Mouse (Mus musculus) cerebellum, adult 8-10 months (tissue): ENCODE measurements at regions not wholly inside any gene's neighbourhood (a gene's known extent, or its start where the extent isn't known, plus 50 kb on each side); places are given as distances from the start of the nearest gene placed in this dataset.

Experiments
- DNase-seq: peaks from one replicate; pipeline ENCODE4 v3.0.0; 2022

DNA sequence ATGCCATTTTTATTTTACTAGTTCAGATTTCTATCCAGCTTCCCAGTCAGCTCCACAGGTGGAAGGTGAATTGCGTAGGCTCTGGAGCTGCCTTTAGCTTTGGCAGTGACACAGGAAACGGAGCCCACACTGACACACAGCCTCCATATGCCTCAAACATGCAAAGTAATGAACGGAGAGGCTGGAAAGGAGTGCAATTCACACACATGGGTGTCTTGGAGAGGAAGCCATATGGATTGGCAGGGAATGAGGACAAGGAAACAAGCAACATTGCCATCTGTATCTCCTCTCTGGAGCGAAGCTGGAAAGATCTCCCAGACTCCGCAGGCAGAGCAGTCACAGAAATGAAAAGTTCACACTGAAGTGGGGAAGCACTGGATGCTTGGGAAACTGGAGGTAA lies 201.6 kb upstream of the 4930452B06Rik start:
- DNase-seq, result no peak

DNA sequence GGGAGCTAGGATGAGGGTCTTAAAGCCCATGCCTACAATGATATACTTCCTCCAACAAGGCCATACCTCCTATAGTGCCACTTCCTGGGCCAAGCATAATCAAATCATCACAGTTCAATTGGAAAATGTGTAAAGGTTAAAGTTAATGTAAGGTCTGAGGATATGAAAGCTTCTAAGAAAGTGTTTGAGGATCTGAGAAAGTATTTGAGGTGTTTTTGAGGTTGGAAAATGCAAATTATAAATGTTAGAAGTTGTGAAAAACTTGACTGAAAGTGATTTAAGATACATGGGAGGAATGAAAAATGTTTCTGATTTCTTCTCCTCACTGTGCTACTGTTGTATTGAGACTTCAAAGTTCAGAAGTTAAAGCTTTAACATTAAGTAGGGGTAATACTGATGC lies 185.5 kb upstream of the 4930452B06Rik start:
- DNase-seq, result no peak

DNA sequence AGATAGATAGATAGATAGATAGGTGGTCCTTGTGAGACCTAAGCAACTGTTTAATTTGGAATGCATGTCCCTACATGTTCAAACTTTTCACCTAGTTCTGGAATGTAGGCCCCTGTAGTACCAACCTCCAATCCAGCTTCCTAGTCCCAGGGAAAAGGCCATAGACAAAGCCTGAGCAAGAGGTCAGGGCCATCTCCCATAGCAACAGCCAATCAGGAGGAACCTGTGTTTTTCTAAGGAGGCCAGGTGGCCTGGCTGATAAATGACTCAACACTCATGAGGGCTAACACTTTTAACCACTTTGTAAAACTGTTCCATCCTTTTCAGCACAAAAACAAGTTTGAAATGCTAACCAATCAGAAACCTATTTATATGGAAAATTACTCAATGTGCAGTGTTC lies 184.2 kb upstream of the 4930452B06Rik start:
- DNase-seq, result no peak

DNA sequence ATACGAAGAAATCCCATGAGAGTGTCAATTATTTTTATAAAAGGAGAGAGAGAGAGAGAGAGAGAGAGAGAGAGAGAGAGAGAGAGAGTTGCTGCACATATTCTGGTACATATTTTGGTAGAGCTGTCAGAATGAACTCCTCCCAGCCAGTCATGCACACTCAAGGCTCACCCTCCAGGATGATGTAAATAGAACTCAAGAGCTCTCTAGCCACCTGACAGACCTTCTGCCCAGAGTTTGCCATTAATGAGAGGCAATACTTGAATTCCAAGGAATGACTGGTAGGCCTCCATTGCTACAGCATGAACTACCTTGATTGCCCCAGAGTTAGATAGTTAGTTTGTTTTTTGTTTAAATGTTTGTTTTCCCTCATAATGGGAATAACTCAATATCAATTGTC lies 167.5 kb upstream of the 4930452B06Rik start:
- no peak for DNase-seq

DNA sequence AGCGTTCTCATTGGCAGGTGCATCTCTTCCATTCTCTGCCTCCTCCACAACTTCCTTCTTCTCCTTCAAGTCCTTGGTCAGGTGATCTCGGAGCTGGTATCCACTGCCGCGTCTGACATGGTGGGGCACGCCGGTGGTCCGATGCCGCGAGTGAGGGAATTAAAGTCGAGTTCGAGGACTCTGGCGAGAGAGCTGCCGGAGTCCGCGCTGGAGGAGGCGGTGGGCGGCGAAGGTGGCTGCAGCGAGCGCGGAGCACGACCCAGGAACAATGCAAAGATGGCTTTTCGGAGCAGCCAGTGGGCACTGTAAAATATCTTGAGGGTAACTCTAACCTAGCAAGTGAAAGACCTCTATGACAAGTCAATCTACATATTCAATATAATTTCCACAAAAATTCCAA lies 134.2 kb upstream of the 4930452B06Rik start:
- peak; percentile 10 for DNase-seq

DNA sequence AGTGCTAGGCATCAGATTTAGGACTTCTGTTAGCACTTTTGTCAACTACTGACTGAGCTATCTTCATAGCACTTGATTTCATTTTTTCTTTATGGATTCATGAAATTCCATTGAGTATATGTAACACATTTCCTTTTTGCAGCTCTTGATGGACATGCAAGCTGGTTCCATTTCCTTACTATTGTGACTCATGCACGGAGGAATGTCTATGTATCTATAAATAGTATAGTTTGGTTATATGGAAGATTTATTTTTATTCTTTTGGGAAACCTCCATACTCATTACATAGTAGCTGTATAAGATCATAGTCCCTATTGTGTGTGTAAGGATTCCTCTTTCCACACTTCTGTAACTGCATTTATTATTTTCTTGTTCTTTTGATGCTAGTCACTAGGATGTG lies 123.3 kb upstream of the 4930452B06Rik start:
- no peak for DNase-seq

DNA sequence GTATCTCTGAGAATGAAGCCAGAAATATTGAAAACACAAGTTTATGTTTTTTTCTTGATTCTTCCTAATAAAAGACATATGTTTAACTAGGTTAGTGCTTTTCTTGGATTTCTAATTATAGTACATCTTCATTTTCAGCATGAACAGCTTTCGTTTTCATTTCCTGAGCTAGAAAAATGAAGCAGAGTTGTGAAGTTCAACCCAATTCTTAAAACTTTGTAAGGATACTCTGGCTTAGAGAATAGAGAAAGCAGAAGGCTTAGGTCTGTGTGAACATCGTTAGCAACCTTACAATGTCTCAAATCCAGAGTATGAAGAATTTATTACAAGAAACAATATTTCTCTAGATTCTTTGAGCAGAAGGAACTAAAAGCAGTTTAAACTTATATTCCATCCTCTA lies 94.5 kb upstream of the 4930452B06Rik start:
- no peak for DNase-seq

DNA sequence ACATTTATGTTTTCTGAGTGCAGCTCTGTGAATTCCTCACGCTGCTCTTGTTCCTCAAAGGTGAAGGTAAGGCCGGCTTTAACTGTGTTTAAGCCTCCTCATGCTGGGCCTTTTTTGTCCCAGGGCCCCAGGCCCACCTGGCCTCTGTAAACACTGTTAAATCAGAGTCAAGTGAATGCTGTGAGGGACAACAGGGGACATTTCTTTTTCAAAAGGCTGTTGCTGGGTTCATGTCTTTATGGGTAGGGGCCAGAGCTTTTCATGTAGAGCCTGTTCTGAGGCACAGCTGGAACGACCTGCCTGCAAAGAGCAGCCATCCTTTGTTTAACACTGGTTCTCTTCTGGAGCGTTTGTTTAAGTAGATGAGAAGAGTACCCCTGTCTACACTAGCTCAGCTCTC lies 70.8 kb upstream of the 4930452B06Rik start:
- no peak for DNase-seq

DNA sequence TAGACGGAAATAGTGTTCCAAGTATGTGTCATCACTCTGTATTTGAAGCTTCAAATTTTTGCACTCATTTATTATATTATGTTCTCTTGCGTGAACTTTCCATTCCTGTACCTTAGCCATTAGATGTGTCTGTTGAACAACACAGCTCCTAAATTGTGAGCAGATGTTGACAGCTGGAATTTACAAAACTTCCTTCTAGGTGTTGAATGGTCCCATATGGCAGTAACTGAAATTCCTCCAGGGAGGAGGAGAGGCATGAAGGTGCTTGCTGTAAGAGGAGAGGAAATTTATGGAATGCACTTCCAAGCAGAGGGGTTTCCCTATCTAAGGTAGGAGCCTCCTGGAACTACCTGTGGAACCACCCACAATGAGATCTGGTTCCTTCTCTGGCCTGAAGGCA lies 67.2 kb upstream of the 4930452B06Rik start:
- DNase-seq, result no peak

DNA sequence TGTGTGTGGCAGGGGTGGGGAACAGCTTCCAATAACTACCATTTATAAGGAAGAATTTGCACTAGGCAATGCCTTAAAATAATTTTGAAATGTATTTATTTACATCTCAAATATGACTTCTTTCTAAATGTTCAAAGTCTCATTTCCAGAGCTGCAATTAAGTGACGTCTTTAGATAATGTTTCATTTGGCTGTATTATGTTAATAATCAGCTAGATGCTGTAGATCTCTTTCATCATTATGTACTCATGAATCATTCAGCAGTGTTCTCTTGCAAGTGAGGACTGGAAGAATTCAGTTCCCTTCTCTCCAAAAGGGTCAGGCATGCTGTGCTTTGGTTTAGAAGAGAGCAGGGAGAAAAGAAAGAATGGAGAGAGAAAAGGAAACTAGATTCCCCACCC lies 61.3 kb upstream of the 4930452B06Rik start:
- no peak for DNase-seq
